Mouse (Mus musculus): ENCODE data around the gene Jakmip3.

- TF ChIP-seq POLR2A (IDR thresholded peaks at IDR 0.05; ENCODE audit: control insufficient read depth, extremely low read depth, insufficient read depth, low read length, poor library complexity) (no peak), CTCF (IDR thresholded peaks at IDR 0.05; ENCODE audit: borderline replicate concordance, control insufficient read depth, extremely low read depth, insufficient read depth, low read length, poor library complexity) (no peak)
Measured at GRCm38 (mm10) chr7:139012767-139013369, 72.3 kb downstream of the Jakmip3 start.

Measured in thymus, adult 2 months (tissue).